Mouse (Mus musculus) lung, postnatal 36 days (tissue): Measurements from ENCODE around the gene D230025D16Rik.
A peak's percentile ranks its signal among the peaks of the same experiment; 100 is the strongest.

Experiments used
- DNase-seq: peaks from one replicate; pipeline ENCODE4 v3.0.0; 2022; ENCODE audit warnings: mixed read lengths

The D230025D16Rik gene

DNA sequence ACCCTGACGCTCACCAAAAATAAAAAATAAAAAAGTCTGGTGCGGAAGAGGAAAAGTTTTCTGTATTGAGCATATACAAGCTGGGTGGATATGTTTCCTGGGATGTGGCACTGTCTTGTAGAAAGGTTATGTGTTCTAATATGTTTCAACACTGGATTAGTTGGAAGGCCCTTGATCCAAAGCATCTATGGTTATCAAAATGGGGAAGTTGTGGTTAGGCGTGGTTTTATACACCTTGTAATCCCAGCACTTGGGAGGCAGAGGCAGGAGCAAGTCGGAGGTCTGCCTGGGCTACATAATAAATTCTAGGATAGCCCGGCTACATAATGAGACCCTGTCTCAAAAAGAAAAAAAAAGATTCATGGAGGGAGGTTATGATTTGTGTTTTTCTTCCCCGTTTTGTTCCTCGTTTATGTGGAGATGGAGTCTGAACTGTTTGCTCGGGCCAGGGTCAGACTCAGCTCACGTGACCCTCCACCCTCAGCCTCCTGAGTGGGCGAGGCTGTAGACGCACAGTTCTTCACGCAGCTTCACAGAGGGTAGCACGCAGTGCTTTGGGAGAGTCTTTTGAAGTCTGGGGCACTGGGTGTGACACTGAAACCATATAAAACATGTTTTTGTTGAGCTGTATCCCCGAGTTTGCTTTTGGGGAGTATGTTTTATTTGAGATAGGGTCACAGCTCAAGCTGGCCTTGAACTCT lies 12.6 kb downstream of the D230025D16Rik start:
- DNase-seq, result no peak

DNA sequence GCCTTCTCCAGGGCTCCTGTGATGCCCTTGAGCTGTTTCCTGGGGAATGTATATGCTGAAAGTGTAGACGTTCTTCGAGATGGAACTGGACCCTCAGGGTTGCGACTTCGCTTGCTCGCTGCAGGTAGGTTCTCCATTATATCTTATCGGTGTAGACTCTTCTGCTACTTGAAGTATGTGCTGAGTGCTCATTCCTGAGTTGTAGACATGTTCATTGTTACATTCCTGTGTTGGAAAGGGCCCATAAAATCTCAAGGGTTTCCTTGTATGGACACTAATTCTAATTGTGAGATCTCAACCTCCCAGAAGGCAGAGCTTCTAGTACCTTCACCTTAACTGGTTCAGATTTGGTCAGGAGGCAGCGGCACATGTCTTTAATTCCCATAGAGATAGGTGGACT lies 16.1 kb downstream of the D230025D16Rik start:
- DNase-seq, result peak; percentile 72

DNA sequence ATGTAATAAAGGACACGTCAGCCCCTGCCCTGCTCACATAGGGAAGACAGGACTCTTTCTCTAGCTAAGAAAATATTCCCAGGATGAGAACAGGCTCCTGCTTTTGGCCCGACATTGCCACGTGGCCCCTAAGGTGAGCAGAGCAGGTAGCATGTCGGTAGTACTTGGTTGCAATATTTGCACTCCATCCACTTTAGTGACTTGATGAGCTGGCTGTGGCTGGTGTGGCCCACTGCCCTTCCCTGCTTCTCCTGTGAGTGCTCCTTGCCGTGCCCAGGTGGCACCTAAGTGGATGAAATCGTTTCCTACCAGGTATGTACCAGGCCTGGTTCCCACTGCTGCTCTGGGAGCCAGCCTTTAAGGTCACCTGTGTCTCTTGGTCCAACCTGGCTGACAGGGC lies 27.0 kb downstream of the D230025D16Rik start:
- DNase-seq, result peak; percentile 67

DNA sequence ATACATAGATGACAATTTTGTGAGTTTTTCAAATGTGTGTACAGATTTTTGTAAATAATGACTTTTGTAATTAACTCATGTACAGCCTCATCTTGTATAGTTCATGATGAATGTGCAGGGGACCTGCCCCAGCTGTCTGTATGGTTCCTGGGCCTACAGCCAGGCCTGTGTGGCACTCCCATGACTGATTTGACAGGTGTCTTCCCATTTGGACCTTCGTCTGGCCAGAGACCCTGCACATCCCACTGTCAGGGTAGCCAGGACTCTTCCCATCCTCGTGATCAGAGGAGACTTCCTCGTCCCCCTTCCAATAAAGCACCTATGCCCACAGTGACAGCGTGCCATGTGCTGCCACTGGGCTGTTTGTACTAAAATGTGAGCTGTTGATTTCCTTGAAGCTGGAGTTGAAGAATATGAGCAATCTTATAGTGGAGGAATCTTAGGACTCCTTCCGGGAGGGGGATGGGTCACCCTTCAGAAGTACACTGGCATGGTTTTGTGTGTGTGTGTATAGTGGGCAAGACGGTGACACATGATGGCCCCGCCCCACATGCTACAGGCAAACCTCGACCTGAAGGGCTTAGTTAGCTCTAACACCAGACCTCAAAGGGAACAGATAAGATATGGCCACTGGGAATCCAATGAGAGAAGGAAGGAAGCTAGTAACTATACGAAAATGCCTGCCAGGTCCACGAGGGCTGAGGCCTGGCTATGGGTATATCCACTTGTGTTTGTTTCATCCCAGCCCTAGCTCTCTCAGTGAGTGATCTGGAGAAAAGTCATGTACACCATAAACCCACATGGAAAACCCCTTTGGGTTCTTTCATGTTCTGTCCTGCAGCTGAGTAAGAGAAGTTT lies 28.0 kb downstream of the D230025D16Rik start:
- DNase-seq, result no peak

DNA sequence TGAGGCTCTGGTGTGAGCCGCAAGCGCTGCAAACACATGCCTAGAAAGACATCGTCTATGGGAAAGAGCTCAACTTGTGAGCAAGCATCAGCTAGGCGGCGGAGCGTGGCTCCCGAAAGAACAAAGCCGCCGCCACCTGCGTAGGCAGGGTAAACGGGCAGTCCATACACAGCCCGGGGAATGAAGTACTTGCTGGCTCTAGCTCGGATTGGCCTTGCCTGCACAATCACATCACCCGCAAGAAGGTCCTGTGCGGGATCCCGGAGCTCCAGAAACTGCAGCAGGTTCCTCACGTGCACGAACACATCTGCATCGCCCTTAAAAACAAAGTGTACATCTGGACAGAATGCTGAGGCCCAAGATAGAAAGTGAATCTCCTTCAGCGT lies 28.8 kb downstream of the D230025D16Rik start:
- no peak for DNase-seq

DNA sequence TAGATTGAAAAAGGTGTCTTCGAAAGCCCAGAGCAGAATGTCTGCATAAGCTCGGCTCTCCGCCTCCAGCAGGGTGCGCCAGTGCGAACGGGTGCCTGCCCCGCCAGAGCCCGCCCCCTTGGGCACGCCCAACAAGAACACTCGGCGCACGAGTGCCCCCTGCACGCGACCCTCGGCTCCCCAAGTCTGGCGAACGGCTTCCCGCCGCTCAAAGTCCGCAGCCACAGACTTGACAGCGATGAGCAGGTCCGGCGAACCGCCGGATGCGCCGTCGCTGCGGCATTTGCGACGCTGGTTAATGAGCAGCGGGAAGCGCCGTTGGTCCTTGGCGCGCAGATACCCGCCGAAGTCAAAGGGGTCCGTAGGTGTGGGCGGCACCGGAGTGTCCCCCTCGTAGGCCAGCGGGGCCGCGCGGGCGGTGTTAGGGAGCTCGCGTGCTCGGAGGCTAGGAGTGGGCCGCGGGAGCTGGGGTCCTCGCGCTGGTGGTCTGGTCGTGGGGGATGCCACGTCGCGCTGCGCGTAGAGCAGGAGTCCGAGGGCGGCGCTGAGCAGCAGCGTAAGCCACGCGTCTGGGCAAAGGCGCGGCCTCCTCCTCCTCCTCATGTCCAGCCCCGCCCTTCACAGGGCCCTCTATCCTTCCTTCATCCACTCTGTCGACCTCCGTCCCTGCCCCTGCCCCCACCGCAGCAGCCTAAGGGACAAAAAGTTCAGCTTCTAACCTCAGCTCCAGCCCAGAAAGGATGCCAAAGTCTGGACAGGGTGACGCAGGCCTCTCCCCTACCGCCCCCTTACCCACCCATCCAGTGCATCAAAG lies 29.4 kb downstream of the D230025D16Rik start:
- DNase-seq, result peak; percentile 94

DNA sequence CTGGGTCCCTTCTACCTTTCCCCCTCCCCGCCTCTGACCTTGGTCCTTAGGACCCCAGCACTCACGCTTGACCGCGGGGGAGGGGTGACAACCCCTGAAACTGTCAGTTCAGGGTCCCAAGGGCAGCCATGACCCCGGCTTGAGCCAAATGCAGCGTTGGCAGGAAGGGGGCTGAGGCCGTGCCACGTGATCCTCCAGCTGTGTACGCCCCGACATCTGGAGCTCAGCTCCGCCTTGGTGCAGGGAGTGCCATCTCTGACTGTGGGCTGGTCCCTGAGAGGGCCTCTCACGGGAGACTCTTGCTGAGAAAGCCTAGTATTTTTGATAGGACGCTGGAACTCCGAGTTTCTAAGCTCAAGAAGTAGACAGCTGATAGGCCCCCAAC lies 30.0 kb downstream of the D230025D16Rik start, which contains the start of gene B3gnt9:
B3gnt9 (minus strand) TSS at position 188 of the 385 bp plus-strand sequence.
- peak; percentile 78 for DNase-seq

DNA sequence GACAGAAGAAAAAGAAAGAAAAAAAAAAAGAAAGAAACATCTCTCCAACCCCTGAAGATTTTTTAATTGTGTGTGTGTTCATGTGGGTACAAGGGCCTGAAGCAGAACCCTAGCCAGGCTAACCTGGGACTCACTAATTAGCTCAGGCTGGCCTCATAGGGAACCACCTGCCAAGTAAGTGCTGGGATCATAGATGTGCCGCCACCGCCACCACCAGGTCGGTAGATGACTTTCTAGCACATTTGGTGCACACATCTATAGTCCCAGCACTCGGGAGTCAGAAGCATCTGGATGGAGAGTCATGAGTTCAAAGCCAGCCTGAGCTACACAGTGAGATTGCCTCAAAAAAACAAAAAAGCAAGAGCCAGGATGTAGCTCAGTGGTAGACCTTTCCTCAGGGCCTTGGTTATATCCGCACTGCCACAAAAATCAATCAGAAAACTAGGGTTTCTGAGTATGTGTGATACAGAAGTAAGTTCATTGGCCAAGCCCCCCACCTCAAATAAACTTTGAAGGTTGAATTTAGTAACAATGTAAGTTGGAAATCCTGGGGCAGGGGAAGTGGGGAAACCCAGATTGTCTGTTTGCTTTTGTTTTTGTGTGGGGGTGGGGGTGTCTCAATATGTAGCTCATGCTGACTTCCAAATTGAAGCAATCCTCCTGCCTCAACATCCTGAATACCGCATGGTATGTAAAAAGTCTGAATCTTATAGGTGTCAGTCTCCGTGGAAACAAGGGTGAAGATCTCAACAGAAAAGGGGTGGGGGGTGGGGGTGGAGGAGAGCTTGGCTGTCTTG lies 32.6 kb downstream of the D230025D16Rik start:
- no peak for DNase-seq

DNA sequence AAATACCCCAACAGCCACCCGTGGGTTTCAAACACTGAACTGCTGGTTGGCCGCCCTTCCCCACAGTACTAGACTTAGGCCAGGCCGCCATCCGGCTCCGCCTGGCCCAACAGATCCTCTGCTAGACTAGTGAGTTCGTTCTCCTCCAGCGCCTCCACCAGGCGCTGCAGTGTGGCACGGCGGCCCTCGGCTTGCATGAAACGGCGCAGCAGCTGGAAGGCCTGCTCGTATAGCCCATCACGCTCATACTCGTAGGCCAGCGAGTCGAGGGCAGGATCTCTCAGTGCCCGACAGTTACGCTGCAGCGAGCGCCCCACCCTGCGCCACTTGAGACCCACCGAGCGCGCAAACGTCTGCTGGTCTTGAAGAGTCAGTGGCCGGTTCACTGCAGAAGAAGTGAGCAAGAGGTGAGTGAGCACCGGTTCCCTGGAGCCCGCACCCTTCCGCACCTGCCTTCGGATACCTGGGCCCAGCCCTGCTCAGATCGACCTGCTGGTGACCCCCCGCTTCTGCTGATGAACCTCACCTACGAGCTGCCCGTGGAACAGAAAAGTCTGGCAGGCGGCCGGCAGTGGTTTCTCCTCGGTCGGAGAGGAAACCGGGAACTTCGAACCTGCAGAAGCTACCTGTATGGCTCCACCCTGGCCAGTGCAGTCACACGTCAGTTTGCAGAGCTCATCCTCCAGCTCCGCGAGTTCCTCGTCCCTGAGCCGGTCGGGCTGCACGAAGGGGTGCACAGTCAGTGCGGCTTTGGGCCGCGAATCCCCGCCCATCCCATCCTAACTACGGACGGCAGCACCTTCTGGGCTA lies 34.2 kb downstream of the D230025D16Rik start:
- peak; percentile 53 for DNase-seq

DNA sequence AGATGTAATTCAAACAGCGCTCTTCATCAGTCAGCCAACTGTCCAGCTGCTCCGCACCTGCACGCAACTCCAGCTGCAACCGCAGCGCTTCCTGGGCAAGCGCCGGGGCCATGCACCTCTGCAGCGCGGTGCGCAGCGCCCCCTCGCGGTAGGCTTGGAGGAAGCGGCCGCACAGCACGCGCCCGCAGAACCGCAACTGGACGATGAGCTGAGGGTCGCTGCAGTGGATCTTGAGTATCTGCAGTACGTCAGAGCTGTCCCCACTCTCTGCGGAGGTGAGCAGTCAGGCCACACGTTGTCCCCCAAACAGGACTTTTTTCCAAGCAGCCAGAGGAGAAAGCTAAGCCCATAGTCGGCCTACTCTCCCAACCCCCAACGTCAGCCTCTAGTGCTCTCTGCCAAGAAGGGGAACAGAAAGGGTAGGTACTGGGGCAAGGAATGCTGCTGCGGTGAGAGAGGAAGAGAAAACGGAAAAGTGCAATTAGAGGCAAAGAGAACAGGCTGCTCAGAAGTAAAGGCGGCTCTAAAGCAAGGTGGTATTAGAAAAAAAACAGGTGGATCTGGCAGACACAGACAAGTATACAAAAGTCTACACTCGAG lies 34.9 kb downstream of the D230025D16Rik start:
- DNase-seq, result peak; percentile 77

DNA sequence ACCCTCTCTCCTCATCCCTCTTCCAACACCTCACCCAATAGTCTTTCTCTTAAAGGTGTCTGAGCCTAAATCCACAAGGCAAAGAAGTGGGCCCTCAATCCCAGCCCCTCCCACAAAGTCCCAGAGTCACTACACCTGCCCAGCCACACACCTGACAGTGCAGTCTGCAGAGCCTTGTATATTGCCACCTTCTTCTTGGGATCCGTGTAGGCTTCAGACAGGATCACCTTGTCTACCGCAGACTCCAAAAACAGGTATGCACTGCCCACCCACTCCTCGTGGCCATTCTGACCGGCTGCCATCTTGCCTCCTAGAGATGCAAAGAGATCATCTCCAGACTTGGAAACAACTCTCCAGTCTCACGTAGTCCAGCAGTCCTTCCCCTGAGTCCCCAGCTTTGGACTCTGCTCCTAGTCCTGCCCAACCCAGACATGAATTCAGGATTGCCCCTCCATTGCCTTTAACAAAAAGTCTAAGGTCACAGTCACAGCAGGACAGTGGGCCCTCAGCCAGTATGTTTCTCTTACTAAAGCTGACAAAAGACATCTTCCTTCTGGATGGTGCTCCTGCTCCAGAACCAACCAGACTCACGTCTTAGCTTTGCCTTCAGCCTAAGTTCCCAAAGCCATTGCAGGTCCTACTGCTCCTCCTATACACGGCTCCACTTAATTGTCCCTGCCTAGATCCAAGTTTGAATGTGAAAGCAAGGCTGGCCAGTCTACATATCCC lies 35.6 kb downstream of the D230025D16Rik start:
- DNase-seq, result peak; percentile 64

DNA sequence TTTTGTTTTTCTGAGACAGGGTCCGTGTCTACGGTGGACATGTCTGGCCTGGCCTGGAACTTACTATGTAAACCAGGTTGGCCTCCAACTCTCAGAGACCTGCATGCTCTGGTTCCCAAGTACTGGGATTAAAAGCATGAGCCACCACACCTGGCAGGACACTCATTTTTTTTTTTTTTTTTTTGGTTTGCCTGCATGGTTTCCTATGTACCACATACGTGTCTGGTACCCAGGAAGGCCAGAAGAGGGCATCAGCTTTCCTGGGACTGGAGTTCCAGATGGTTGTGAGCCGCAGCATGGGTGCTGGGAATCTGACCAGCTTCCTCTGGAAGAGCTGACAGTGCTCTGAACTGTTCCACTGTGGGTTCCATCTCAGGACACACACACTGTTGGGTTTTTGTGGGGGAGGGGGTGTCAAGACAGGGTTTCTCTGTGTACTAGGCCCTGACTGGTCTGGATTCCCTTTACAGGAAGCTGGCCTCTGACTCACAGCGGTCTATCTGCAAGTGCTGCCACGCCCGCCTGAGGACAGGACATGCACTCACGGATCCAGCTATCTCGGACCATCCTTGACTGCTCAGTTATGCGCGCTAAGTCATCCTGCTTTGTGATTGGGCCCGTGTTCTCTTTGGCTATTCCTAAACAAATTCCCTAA lies 36.5 kb downstream of the D230025D16Rik start:
- DNase-seq, result no peak

DNA sequence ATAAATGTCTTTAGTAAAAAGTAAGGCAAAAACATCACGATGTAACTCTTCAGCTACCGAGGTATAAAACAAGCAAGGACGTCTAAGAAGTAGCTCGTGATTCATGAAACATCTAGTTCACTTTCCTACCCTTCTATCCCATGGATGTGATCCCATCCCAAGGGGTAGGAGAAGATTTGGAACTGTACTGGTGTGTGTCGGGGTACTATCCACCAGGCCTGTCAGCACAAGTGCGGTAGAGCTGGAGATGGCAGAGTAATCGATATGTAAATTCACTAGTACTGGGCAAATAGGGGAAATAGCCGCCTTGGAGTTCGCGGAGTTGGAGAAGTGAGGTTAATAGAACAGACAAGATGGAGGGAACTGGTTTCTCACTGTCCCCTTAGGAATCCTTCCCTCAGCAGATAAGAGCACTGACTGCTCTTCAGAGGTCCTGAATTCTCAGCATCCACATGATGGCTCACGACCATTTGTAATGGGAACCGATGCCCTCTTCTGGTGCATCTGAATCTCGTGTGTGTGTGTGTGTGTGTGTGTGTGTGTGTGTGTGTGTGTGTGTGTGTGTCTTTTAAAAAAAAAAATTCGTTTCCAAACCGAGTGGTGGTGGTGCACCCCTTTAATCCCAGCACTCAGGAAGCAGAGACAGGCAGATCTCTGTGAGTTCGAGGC lies 38.4 kb downstream of the D230025D16Rik start:
- DNase-seq, result no peak

DNA sequence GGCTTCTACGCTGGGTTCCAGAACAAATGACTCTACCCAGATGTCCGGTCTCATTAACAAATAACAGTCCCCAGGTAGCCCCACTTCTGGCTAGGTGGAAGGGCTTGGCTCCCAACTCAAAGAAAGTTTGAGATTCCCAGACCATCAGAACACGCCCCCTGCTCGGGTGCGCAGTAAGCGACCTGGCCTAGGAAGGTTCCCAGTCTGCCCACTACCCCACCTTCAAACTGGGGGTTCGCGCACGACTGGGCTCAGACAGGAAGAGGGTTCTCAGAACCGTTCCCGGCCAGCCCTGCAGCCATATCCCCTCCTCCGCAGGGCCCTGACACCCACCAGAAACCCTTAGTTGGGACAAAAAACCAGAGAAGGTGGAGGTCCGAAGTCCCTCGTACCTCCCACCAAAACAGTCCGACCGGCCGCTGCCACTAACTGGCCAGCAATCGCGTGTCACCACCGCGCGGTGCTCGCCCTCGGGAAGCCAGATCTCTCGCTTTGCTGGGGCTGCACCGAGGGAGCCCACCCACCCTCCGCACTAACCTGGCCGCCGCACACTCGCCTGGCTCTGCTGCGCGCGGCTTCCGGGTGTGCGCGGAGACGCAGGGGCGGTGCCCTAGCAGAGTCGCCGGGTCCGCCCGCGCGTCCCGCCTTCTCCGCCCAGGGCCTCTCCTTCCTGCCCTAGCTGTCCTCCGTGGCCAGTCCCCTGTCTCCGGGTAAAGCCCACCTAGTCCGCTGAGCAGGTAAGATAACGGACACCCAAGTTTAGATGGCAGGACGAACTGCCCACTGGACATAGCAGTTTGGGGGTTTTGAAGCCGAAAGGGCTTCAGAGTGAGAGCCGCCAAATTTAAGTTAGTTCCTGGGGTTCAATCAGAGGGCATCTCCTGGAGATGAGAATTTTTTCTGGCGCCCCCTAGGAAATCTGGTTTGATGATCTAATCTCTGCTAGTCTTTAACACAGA lies 39.4 kb downstream of the D230025D16Rik start, which contains the start of the genes Tradd and Fbxl8:
Tradd (minus strand) TSS at position 586 of the 959 bp plus-strand sequence.
Fbxl8 (plus strand) TSS at position 625 of the 959 bp plus-strand sequence.
- DNase-seq, result peak; percentile 87

DNA sequence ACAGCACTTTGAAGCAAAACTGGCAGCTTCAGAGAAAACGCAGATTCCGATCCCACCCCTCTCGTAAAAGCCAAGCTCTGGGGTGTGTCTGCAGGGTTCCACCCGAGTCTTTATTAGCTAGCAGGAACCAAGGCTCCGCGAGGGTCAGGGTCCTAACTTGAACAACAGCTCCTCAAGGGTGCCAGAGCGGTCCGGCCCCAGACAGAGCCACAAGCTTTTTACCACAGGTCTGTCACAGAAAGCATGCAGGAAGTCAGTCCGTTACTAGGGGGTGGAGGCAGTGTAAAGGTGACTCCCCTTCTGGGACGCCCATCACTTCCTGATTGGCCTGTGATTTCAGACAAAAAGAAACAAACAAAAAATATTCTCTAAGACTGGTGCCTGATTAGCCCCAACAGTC lies 40.2 kb downstream of the D230025D16Rik start:
- peak; percentile 76 for DNase-seq

DNA sequence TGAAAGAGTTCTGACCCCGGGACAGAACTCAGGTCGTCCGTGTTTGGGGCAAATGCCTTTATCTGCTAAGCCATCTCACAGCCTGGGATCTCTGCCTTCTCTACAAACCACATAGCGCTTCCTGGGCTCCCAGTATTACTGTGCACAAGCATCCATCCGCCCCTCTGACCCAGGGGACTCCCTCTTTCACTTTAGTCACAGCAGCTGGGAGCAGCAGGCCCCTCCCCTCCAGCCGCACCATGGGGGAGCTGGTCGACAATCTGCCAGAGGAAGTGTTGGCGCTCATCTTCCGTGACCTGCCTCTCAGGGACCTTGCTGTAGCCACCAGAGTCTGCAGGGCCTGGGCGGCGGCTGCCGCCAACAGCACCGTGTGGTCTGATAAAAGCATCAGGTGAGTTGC lies 41.8 kb downstream of the D230025D16Rik start:
- no peak for DNase-seq

DNA sequence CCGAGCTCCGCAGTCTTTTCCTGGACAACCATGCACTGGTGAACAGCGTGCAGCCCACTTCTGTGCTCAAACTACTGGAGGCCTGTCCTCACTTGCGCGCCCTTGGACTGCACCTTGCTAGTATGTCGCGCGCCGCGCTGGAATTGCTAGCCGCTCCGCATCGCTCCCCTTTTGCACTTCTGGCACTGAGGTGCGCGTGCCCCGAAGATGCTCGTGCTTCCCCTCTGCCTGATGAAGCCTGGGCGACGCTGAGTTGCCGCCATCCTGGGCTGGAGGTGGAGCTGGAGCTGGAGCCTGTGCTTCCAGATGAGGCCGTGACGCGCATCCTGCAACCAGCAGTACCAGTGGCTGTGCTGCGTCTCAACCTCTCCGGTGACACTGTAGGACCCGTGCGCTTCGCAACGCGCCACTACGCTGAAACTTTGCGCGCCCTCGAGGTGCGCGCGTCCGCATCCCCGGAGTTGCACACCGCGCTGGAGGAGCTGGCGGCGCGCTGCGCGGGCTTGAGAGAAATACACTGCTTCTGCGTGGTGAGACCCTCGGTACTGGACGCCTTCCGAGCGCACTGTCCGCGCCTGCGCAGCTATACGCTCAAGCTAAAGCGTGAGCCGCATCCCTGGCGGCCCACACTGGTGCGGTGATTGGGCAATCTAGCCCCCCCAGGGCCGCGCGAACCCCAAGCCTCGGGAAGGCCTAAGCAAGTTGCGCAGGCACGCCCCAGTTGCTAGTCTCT lies 43.6 kb downstream of the D230025D16Rik start:
- peak; percentile 34 for DNase-seq
